Mouse (Mus musculus) hindbrain, embryonic 11.5 days (tissue): Measurements from ENCODE around the gene Usp39. TPM values are rescaled to one million over a fixed set of nuclear protein-coding genes. Genes with fewer than 3 reads are reported as not detected.

Experiments used
- ATAC-seq: fragments of 200-750 bp; cut with Nextera tagmentation; 2 replicates; pipeline ENCODE4 v1.8.0; 2017; ENCODE audit warnings: mild to moderate bottlenecking, moderate TSS enrichment, moderate library complexity; ENCODE audit not compliant: low FRiP score
- DNase-seq: peaks from one replicate; pipeline ENCODE4 v3.0.0-alpha.2; 2015; ENCODE audit warnings: low spot score
- H3K27ac ChIP-seq: fragments of 300-500 bp; sonication (generic); 2 replicates; pipeline ENCODE4 v1.5.1; 2014; ENCODE audit warnings: mild to moderate bottlenecking, low read depth, low read length
- H3K27me3 ChIP-seq: fragments of 300-500 bp; sonication (generic); 2 replicates; pipeline ENCODE4 v1.6.1; 2014; ENCODE audit warnings: mild to moderate bottlenecking, low read length, moderate library complexity, mixed read lengths; ENCODE audit not compliant: control insufficient read depth, insufficient read depth
- H3K36me3 ChIP-seq: fragments of 300-500 bp; sonication (generic); 2 replicates; pipeline ENCODE4 v1.6.1; 2014; ENCODE audit warnings: mild to moderate bottlenecking, low read length, moderate library complexity, mixed read lengths; ENCODE audit not compliant: control insufficient read depth, insufficient read depth
- H3K4me1 ChIP-seq: fragments of 300-500 bp; sonication (generic); replicated peaks from 2 replicates; pipeline ENCODE4 v1.6.1; 2014; ENCODE audit warnings: low read length, mixed read lengths; ENCODE audit not compliant: control insufficient read depth, insufficient read depth
- H3K4me2 ChIP-seq: fragments of 300-500 bp; sonication (generic); replicated peaks from 2 replicates; pipeline ENCODE4 v1.6.1; 2014; ENCODE audit warnings: mild to moderate bottlenecking, low read depth, low read length
- H3K4me3 ChIP-seq: fragments of 300-500 bp; sonication (generic); 2 replicates; pipeline ENCODE4 v1.5.1; 2014; ENCODE audit warnings: low read depth, low read length
- H3K9ac ChIP-seq: fragments of 300-500 bp; sonication (generic); 2 replicates; pipeline ENCODE4 v1.6.1; 2014; ENCODE audit warnings: low read depth, low read length
- H3K9me3 ChIP-seq: fragments of 300-500 bp; sonication (generic); 2 replicates; pipeline ENCODE4 v1.6.1; 2016; ENCODE audit warnings: low read length; ENCODE audit not compliant: control insufficient read depth
- WGBS: fragments of 180-500 bp; shearing (Covaris S2); extraction: QIAGEN DNeasy Blood & Tissue Kit; methylation state at CpG from one replicate; pipeline ENCODE4 v1.1.7; 2014; 5-methylcytosine and 5-hydroxymethylcytosine counted together
- polyA plus RNA-seq: library from polyadenylated mRNA; unstranded; fragments of >200 nt; fragmentation: Nextera tagmentation; extraction: Ambion mirVana; gene quantifications from 2 replicates; pipeline ENCODE4 v1.2.1, GENCODE M21; 2014

Gene Usp39
- polyA plus RNA-seq, 1 experiment from 2014 or later, result 102 TPM

DNA sequence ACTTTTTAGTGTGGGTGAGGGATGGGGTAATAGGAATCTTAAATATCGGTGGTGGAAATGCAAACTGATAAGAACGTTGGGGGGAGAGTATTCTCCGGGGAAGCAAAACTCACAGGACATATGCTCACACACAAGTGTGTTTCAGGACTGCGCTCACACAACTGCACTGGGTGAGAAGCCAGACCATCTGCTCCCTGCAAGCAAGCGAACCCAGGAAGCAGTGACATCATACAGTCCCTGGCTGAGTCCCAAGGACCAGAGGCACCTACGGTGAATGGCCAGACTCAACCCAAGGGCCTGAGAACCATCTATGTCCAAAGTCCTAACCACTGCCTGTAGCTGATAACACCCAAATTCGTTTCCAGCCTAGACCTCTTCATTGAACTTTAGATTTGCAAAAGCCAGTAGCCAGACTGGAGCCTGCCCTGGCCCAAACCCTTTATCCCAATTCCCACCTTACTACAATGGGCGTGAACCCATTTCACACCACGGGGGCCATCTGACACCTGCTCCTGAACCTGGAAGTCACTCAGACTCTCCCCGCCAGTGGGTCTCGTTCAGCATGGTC lies 73.9 kb downstream of the Usp39 start:
- Histone ChIP-seq H3K27ac (no peak overlapping the region), H3K36me3 (no peaks in the 10 kb centered on the region), H3K4me2 (no peak overlapping the region), H3K9ac (no peak overlapping the region), H3K4me3 (no peak overlapping the region), H3K4me1 (no peaks in the 10 kb centered on the region), H3K27me3 (no peaks in the 10 kb centered on the region), H3K9me3 (no peaks in the 10 kb centered on the region)
- DNase-seq (no peak), ATAC-seq (no peak)
- WGBS, result 82% methylated on average over 11 of the region's 11 CpGs

- H3K27ac ChIP-seq, result no peak overlapping the region
- DNase-seq (no peak), ATAC-seq (no peak)
- H3K9me3 ChIP-seq, result no peaks in the 10 kb centered on the region
- no peaks in the 10 kb centered on the region for H3K36me3 ChIP-seq
- no peak overlapping the region for H3K9ac ChIP-seq
- no peaks in the 10 kb centered on the region for H3K27me3 ChIP-seq
- no peak overlapping the region for H3K4me3 ChIP-seq
- H3K4me1 ChIP-seq, result no peaks in the 10 kb centered on the region; the same call in 1 of the 2 replicates
- no peak overlapping the region for H3K4me2 ChIP-seq
- 88% methylated on average over 5 of the region's 5 CpGs for WGBS
Observed at GRCm38 (mm10) chr6:72270258-72270657, 74.7 kb downstream of the Usp39 start.

Other genes with a start within 250 kb of the Usp39 start
- gene St3gal5, start 247.6 kb downstream of the Usp39 start, polyA plus RNA-seq, result 44.0 and 50.4 TPM in 2 replicates
- gene Atoh8, start 109.6 kb downstream of the Usp39 start, polyA plus RNA-seq, result 9.2 and 9.6 TPM in 2 replicates
- not detected in 2 replicates for gene Sftpb, start 40.6 kb downstream of the Usp39 start, polyA plus RNA-seq
- gene 0610030E20Rik, start 2.1 kb upstream of the Usp39 start, polyA plus RNA-seq, result 17.6 and 28.4 TPM in 2 replicates
- 7.0 and 9.2 TPM in 2 replicates for gene Tmem150a, start 10.3 kb upstream of the Usp39 start, polyA plus RNA-seq
- gene Rnf181, start 21.8 kb upstream of the Usp39 start, polyA plus RNA-seq, result 106 and 111 TPM in 2 replicates
- gene Vamp5, start 35.3 kb upstream of the Usp39 start, polyA plus RNA-seq, result 13.4 and 13.7 TPM in 2 replicates
- gene Vamp8, start 45.5 kb upstream of the Usp39 start, polyA plus RNA-seq, result 35.2 and 37.9 TPM in 2 replicates
- gene Ggcx, start 69.1 kb upstream of the Usp39 start, polyA plus RNA-seq, result 12.9 and 13.1 TPM in 2 replicates
- gene Mat2a, start 94.4 kb upstream of the Usp39 start, polyA plus RNA-seq, result 409 and 478 TPM in 2 replicates
- 0.45 and 0.66 TPM in 2 replicates for gene Sh2d6, start 176.5 kb upstream of the Usp39 start, polyA plus RNA-seq
- gene Capg, start 199.2 kb upstream of the Usp39 start, polyA plus RNA-seq, result 10.4 TPM in 2 replicates